Mouse (Mus musculus) thymus, postnatal 14 days (tissue): ENCODE data around the gene Txk.
A peak's percentile ranks its signal among the peaks of the same experiment; 100 is the strongest.

Source experiments
- DNase-seq: peaks from one replicate; pipeline ENCODE4 v3.0.0; 2021

Txk gene

DNA sequence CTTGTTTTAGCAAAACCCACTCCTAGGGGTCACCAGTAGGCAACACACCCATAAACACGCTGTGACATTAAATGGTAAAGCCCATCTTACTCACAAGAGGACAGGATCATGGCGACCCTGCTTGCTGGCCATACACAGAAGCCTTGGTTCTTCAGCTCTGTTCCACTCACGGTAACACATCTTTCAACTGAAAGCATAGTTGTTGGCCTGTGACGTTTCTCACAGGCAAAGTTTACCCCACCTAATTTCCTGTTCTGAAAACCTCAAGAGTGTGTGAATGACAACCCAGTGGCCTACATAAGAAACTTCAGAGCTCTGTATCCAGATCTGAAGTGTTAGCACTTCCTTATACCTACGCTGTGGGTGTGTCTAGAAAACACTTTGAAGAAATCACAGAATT lies at the start of gene Txk:
TSS of gene Txk (minus strand) at position 193 of the 400 bp plus-strand sequence.
- DNase-seq = peak; percentile 73

DNA sequence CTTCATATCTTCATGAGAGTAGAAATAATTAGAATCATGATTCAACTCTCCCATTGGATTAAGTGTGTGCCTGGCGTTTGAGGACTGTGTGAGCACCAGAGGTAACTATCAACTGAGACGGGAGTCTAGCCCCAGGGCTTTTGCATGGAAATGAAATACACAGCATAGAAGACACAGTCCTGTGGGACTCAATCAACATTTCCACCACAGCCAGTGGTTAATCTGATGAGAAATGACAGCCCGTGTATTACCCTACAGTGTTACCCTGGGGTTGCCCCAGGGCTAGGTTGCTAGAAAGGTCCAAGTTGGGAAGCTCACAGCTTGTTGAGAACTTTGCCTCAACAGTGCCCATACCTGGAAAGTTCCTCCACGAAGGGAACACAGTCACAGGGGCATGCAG lies 46.0 kb upstream of the Txk start:
- DNase-seq = no peak

DNA sequence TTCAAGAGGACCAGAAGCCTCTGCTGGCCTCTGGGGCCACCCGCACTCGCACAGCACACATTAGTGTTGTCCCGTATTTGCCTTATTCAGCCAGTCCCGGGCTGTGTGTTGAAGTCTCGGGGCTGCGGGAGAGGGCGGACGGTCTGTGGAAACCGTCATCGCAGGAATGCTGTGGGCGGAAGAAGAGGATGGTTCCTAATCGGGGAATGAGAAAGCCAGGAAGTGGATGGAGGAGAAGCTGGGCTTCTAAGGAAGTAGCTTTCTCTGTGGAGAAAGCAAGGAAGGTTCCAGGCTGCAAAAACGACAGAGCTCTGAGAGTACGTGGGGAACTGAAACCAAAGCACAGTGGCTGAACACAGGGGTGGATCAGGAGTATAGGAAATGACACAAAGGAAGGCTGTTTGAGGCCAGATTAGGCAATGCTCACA lies 43.6 kb upstream of the Txk start:
- no peak for DNase-seq

DNA sequence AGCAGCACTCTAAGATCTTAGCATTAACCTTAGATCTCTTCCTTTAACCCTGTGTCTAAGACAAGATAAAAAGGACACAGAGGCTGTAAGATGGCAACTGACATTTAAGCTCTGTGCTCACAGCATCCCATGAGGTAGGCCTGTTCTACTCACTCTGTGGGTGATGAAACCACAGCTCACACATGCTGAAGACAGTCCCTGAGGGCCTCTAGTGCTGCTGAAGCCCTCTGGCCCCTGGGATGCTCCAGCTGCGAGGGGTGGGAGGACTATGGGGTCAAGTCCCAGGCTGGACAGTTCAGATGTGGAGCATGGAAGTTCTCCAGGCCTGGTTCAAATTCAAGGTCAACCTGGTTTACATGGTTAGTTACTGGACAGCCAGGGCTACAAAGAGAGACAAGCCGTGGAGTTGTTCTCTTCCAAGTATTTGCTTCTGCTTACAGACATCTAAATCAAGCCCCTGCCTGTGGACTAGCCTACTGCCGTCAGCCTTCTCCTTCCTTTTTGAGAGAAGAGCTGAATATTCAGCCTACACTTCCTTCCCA lies 40.8 kb upstream of the Txk start:
- peak; percentile 23 for DNase-seq

DNA sequence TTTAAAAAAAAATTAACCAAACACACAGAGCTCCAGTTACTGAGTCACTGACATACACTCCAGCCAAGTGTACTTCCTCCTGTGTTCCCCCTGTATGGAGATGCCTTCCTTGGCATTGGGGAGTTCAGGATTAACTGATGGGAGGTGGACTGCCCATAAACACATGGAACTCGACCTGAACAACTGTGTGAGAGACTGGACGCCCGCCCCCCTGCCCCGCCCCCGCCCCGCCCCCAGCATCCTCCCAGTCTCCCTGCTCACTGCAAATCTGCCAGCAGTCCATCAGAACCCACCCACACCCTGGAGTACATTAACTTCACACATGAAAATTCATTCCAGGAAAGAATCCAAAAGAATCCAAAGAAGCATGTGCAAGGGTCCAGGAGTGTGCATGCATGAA lies 39.2 kb upstream of the Txk start:
- no peak for DNase-seq

DNA sequence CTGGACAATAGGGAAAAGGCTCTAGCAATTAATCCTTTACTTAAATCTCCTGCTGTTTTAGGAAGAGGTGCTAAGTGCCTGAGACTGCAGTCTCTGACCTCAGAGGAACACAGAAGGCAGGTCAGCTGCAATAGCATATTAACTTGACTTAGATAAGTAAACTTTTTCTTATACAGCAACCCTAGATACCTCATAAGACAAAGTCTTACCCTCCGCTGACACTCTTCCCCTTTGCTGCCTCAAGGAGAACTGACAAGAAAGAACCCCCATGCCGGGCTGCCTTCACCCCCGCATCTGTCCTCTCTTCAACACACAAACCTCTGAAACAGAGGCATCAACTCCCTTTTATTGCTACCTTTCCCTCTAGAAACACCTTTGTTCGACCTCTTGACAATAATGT lies 38.8 kb upstream of the Txk start:
- no peak for DNase-seq

DNA sequence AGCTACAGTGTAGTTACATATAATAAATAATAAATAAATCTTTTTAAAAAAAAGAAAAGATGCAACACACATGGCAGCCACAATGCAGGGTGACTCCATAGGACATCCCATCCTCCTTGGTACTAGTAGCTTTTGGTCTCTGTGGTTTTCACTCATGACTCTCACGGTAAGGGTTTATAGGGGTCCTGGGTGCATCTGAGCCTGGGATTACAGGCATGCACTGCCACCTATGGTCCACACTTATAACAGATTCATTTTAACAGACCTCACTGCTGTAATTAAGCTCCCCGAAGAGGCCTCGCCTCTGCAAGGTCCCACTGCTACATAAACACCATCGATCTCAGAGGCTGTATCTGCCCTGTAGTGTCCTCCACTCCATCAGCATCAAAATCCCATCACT lies 32.9 kb upstream of the Txk start:
- DNase-seq = peak; percentile 49

DNA sequence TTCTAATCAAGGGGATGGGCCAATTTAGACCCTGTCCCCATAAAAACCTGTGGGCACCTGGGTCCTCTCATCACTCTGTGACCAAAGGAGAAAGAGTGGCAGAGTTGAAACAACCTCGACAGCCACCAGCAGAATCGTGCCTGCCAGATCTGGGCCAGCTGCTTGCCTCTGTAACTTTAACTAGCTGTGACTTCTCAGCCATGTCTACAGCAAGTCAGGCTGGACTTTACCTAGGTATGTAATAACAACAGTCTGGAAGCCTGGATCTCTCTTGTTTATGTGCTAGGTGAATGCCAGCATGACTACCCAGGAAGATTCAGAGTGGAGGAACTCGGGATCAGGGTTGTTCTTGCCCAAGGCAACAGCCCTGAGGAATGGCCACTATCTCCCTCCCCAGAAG lies 32.1 kb upstream of the Txk start:
- DNase-seq = no peak

DNA sequence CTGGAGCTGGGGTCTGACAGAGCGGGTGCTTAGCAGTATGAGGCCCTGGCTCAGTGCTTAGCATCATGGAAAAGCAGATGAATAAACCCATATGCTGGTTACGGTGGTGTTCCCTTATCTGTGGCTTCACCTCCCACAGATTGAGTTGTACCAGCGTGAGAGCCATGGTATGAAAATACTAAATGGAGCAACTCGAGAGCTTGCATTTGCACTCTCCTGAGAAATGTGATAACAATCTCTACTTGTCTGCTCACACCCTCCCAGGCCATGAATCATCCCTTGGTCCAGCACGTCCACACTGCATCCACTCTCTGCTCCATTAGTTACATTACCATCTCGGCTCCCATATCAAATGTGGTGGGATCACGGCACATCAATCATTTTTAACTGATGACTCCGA lies 31.4 kb upstream of the Txk start:
- DNase-seq = no peak

DNA sequence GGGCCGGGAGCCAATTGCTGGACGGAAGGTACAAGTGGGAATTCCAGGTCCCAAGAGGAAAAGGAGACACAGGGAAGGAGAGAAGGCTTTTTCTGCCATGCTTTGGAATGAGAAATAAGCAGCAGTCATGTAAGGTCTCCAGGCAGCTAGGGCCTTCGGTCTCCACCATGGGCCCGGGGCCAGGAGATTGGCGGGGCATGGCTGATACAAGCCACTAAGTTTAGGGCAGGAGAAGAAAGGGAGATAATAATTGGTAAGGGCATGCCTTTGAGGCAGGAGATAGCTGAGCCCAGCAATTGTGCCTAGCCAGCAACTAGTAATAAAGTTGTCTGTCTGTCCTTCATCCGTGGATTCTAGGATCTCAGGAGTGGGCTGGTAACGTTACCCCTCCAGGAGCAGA lies 30.5 kb upstream of the Txk start:
- DNase-seq = no peak

DNA sequence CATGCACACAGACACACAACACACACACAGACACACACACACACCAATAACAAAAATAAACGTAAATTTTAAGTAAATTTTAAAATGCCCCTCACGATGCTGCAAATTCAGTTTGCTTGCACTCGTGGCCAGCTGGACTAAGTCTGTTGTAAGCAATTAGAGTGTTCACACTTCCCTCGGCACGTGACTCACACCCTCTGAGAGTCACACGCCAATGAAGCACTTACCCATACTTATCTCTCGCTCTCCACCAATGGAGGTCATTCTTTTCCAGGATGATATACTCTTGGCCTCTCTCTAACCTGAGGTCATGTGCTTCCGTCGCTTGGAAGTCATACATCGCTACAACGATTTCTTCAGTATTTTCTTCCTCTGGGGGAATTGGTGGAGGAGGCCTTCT lies 29.2 kb upstream of the Txk start:
- DNase-seq = no peak

DNA sequence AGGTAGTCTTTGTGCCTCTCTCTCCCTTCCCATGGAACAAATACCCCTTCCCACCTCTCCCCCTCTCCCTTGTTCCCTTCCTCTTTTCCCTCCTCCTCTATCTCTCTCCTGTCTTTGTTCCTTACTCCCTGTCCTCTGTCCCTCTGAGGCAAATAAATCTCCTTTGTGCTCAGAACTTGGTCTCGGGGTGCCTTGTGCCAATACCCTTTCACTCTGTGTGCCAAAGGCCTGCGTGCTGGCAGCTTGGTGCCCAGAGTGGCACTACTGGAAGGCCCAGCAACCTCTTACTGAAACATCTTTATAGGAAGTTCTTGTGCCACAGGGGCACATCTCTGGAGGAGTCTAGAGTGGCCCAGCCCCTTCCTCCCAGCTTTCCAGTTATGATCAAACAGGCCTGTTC lies 24.0 kb upstream of the Txk start:
- no peak for DNase-seq

DNA sequence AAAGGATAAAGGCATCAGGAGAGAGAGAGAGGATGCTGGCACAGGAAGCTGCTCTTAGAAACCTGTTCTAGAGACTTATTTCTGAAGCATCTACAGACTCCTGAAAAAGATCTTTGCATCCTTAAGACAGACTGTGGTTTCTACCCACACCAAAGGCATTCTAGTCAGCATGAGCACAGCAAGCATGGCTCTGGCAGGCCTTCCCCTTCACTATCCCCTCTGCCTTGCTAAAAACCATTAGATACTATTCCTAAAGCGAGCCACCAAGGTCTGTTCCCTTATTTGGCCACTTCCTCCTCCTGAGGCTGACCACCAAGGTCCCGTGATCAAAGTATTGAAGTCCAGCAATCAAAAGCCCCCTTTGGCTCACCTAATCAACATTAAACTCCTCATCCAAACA lies 23.6 kb upstream of the Txk start:
- no peak for DNase-seq

DNA sequence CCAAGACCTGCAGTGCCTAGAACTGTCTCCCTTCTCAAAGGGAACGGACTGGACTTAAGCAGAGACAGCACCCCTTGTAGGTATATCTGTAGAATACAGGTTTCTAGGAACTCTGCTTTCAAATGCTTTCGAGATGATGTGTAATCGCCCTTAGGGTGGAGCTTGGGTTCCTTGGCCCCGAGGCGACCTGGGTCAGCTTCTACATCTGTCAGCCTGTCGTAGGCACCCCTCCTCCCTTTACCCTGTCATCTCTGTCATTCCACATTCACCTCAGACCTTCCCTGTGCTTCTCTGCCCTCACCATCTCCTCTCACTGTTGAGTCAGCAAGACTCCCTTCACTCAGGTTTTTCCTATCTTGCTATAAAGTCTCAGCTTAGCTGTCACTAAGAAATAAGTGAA lies 17.3 kb upstream of the Txk start:
- DNase-seq = no peak

DNA sequence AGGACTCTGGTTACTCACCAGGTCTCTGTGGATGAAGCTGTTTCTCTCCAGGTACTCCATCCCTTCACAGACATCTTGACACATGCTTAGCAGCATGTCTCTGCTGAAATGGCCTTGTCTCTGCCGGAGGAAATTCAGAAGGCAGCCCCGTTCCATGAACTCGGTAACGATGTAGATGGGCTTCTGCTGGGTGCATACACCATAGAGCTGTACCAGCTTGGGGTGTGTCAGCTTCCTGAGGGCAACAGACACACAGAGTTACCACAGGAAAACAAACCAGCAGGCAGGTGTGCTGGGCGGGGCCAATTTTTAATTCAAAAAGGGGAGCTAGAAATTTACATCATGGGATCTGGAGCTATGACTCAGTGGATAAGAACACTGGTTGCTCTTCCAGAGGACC lies 11.0 kb upstream of the Txk start:
- peak; percentile 66 for DNase-seq

DNA sequence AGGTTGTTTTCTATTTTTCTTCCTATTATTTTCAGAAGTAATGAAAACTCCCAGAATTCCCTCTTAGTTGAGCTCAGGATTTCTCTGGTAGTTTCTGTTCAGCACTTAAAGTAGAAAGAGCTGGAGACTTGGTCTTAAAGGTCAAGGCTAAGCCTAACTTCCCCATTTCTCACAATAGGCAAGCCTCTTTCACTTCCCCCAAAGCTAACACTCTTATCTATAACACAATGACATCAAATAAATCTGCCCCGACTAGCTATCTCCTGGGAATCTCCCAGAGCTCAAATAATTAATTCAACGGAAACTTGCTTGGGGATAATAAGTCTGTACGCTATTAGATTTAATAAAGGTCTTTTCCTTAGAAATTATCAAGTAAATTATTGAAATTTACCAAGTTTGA lies 10.4 kb upstream of the Txk start:
- DNase-seq = no peak

DNA sequence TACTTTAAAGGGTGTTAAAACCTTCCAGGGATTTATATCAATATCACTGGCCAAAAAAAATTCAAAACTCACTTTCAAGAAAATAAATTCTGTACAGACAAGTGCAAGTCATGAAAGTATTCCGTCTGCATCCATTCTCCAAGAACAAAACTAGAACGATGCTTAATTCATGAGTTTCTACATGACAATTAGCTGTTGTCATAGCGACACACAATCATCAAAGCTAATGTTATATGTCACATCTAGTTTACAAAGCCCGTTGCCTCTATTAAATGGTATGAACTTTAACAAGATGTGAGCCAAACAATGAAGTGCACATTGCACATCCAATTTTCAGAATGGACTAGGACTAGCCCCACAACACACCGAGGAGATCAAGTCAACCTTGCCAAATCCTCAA lies 9.2 kb upstream of the Txk start:
- DNase-seq = no peak

DNA sequence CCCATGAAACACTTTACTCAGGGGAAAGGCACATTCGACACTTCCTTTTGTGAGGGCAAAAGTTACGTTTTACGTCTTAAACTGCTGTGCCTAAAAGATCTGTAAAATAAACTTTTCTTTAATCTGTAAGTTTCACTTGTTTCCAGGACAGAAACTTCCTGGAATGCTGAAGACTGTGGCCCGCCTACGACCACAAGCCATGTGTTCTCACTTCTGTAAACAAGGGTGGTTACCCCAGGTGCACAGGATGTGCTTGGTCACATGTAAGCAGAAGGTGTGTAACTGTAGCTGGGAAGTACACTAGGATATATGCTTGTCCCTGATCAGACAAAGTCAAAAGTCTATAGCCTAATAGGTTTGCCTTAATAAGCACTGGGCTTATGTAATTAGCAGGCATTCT lies 8.7 kb upstream of the Txk start:
- peak; percentile 73 for DNase-seq

DNA sequence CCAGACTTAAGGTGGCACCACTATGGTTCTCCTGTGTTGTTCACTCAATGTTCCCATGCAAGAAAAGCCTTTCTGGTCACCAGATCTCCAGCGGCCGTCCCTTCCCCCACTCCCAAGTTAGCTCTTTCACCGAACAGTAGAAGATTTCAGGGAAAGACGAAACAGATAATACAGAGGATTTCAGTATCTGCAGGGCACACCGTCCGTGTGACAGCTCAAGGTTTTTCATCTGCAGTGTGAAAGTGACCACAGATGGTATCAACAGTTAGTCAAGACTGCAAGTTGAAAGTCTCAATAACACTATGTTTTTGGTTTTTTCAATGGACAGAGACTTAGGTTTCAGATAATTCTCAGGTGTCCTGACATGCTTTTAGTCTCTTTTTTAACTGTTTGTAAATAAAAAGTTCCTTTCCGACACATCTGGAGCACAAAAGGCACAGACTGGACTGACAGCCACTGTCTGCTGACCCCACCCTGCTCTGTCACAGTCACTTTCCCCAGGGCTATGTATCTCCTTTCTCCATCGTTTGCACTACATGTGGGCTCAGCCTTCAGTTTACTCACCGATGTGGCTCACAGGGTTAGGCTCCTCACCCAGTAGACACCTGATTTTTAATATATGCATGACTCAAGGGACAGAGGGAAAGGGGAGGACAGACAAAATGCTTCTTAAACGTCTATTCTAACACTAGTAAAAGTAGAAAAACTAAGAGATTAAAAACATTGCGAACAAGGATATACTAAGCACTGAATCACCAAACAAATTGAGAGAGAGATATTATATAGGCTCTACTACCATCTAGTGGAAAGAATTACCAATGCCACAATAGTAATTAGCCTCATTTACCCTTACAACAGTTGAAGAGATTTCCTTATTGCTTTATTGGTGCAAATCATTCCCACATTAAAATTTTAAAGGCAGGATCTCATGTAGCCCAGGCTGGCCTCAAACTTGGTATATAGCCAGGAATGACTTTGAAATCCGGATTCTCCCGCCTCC lies 6.6 kb upstream of the Txk start:
- no peak for DNase-seq

DNA sequence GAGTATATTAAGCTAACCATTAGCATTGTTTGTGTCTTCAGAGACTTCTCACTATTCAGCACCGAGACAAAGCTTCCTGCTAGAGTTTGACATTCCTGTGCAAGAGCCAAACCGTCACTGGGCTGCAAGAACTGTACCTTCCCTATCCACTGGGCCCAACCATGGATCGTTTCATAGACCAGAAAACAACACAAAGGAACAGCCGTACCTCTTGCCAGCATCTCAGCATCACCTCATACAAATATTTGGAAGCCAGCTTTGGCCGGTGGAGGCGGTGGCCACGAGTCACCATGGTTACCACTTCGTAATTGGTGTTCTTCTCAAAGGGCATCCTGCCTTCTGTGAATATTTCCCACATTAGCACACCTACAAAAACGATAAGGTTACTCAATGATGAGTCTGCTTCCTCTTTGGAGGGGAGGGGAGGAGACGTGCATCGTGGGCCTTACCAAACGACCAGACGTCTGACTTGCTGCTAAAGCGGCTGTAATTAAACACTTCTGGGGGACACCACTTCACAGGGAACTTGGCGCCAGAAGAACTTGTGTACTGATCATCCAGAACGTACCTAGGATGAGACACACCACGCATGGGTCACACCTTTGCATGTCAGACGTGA lies 4.7 kb upstream of the Txk start:
- DNase-seq = no peak

DNA sequence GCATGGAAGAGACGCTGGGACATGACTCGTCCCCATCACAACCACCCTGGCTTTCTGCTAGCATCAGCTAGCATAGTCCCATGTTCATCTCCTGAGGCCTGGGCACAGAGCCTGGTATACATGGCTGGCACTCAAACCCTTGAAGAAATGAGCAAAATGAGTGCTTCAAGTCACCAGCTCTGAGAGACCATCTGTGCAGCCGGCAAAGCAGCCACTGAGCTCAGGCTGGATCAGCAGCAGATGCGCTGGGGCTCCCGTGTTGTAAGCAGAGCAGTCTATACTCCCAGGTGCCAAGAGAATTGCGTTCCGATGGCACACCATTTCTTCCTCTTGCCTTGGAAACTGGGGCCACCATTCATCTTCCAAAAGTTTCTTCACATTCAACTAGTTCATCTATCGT lies 3.4 kb upstream of the Txk start:
- no peak for DNase-seq

DNA sequence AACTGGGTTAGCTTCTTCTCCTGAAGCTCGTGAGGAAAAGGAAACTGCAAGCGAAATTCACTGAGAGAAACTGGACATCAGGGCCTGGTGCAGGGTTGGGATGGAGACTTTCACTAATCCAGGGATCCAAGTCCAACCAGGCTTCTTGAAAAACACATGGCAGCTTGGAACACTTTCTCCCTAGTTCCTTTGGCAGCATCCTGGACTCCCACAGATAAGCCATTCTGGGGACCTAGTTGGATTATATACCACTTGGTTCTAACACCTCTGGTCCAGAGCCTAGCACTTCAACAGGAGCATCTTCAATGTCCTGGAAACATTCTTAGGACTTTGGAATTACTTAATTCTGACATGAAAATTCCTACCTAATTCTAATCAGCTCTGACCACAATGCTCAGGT lies 2.5 kb upstream of the Txk start:
- DNase-seq = no peak

DNA sequence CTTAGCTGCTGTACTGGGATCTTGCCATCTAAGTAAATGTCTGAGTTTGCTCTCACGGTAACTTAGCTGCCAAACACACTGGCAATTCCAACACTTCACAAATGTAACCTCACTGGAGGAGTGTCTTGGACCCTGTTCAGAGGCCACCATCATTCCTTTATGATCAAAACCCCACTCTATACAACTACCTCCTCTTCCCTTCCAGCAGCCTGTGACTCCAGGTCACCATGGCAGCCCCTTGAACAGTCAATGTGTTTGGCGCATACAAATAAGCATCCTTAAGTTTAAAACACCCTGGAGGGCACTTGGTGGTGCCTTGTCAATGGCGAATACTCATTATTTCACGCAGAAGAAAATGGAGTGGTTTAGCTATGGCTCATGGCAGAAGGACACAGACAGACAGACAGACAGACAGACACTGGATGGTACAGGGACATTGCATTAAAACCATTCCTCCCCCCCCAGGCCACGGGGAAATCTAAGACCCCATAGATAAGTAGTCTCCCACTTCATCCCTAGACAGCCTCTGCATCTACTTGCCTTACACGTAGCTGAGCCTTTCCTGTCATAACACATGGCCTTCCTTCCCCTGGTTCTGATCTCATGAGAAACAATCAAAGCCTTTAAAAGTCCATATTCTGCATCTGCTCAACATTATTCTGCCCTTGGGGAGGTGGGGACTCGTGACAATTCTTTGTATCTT lies 1.4 kb downstream of the Txk start:
- DNase-seq = peak; percentile 35

DNA sequence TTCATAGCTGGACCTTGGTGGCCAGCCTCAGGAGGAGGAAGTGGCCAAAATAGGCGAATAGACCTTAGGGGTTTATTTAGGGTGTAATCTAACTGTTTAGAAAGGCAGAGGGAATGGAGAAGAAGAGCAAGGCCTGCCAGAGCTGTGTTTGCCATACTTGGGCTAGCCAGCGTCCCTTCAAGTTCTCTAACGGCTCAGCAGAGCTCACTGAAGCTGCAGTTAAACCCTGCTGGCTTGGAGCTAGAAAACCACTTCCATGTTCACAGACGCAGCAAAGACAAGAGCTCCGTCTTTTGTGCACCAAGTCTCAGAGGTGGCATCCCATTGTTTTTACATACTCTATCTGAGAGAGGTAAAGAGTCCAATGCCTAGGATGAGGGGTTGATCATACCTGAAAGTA lies 2.4 kb downstream of the Txk start:
- peak; percentile 35 for DNase-seq
